Mouse (Mus musculus) liver, embryonic 13.5 days (tissue): ENCODE measurements around the gene Scn3b. TPM values are rescaled to one million over a fixed set of nuclear protein-coding genes. Genes with fewer than 3 reads are reported as not detected.

Experiments
- polyA plus RNA-seq: library from polyadenylated mRNA; unstranded; fragments of >200 nt; fragmentation: Nextera tagmentation; extraction: Ambion mirVana; gene quantifications from 2 replicates; pipeline ENCODE4 v1.2.1, GENCODE M21; 2015

The Scn3b gene
- polyA plus RNA-seq, 1 experiment from 2014 or later = 0.30 TPM

Other genes with a start within 250 kb of the Scn3b start
- gene Olfr981, start 247.8 kb upstream of the Scn3b start, polyA plus RNA-seq = not detected in 2 replicates
- not detected in 2 replicates for gene Olfr982, start 195.4 kb upstream of the Scn3b start, polyA plus RNA-seq
- gene Olfr983, start 175.6 kb upstream of the Scn3b start, polyA plus RNA-seq = not detected in 2 replicates
- not detected in 2 replicates for gene Olfr984, start 155.0 kb upstream of the Scn3b start, polyA plus RNA-seq
- gene Olfr985, start 139.0 kb upstream of the Scn3b start, polyA plus RNA-seq = not detected in 2 replicates
- gene Tmem225, start 121.1 kb upstream of the Scn3b start, polyA plus RNA-seq = not detected in 2 replicates
- gene Olfr986, start 88.3 kb upstream of the Scn3b start, polyA plus RNA-seq = not detected in 2 replicates
- 0.93 and 0.97 TPM in 2 replicates for gene Zfp202, start 76.9 kb upstream of the Scn3b start, polyA plus RNA-seq